Mouse (Mus musculus): Measurements from ENCODE around the gene Btf3. TPM values are rescaled to one million over a fixed set of nuclear protein-coding genes. Genes with fewer than 3 reads are reported as not detected.

Btf3 gene
- polyA plus RNA-seq, 1 experiment from 2014 or later: 811 TPM

DNA sequence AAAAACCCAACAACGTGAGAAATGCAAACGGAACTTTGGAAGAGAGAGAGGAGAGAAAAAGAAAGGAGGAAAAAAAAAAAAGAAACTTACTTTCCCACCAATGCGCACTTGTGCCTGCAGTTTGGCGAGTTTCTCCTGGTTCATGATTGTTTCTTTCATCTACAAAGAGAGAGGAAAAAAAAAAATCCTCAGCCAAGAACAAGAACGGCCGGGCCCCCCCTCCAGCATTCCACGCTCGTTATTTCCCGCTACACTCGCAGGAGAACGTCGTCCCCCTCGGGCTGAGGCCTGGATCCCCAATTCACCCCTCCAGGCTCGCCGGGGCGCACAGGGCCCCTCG is 696 bp downstream of the Btf3 start:
- no peaks in the 10 kb centered on the region for H3K9me3 ChIP-seq (ENCODE audit: control insufficient read depth, low read length)
- H3K27ac ChIP-seq (ENCODE audit: low read depth, low read length): peak overlapping the region; percentile 91
- H3K4me2 ChIP-seq (replicated peaks; ENCODE audit: low read depth, low read length): peak overlapping the region; percentile 65
- peaks cover 14% of the 10 kb centered on the region for H3K4me1 ChIP-seq (ENCODE audit: control insufficient read depth, insufficient read depth, low read length)
- peaks cover 34% of the 10 kb centered on the region for H3K36me3 ChIP-seq (ENCODE audit: control insufficient read depth, insufficient read depth, low read length)
- H3K9ac ChIP-seq (ENCODE audit: low read depth, low read length): peak overlapping the region; percentile 100
- no peaks in the 10 kb centered on the region for H3K27me3 ChIP-seq (ENCODE audit: control insufficient read depth, insufficient read depth, low read length)
- WGBS: 1% methylated on average over 16 of the region's 17 CpGs
- peak overlapping the region; percentile 99 for H3K4me3 ChIP-seq (ENCODE audit: low read length)
- no peak for ATAC-seq (ENCODE audit: low FRiP score, low TSS enrichment)

DNA sequence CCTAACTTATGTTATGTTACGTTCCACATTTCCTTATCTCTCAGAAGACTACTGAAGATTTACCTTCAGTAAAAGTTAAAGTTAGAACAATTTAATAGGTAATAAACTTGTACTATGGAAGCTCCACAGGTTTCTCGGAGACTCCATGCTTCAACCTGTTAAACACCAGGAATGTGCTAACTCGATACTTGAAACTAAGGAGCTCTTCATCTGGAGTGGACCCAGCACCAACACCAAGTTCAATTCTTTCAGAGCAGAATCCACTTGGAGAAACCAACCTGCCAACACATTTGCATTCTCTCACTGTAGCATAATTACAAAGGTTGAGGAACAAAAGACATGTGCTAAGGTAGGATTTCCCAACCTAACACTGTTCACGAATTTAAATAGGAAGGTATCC is 1.7 kb downstream of the Btf3 start:
- H3K9ac ChIP-seq (ENCODE audit: low read depth, low read length): peak overlapping the region; percentile 100; the same call in 1 of the 2 replicates

GRCm38 (mm10) chr13:98313631-98314030 is 3.2 kb downstream of the Btf3 start:
- peaks cover 58% of the 10 kb centered on the region for H3K36me3 ChIP-seq (ENCODE audit: control insufficient read depth, insufficient read depth, low read length)
- no peak overlapping the region for H3K9ac ChIP-seq (ENCODE audit: low read depth, low read length)
- peaks cover 14% of the 10 kb centered on the region for H3K4me1 ChIP-seq (ENCODE audit: control insufficient read depth, insufficient read depth, low read length)
- H3K9me3 ChIP-seq (ENCODE audit: control insufficient read depth, low read length): no peaks in the 10 kb centered on the region
- H3K4me3 ChIP-seq (ENCODE audit: low read length): no peak overlapping the region
- H3K27ac ChIP-seq (ENCODE audit: low read depth, low read length): no peak overlapping the region
- ATAC-seq (ENCODE audit: low FRiP score, low TSS enrichment): no peak
- no peaks in the 10 kb centered on the region for H3K27me3 ChIP-seq (ENCODE audit: control insufficient read depth, insufficient read depth, low read length)
- H3K4me2 ChIP-seq (replicated peaks; ENCODE audit: low read depth, low read length): no peak overlapping the region
- WGBS: 81% methylated on average over 7 of the region's 7 CpGs

More for the DNA sequence above, 1.7 kb downstream of the Btf3 start:
- Histone ChIP-seq H3K4me2 (replicated peaks; ENCODE audit: low read depth, low read length) (peak overlapping the region; percentile 65), H3K27ac (ENCODE audit: low read depth, low read length) (no peak overlapping the region), H3K36me3 (ENCODE audit: control insufficient read depth, insufficient read depth, low read length) (peaks cover 44% of the 10 kb centered on the region), H3K9me3 (ENCODE audit: control insufficient read depth, low read length) (no peaks in the 10 kb centered on the region), H3K27me3 (ENCODE audit: control insufficient read depth, insufficient read depth, low read length) (no peaks in the 10 kb centered on the region), H3K4me1 (ENCODE audit: control insufficient read depth, insufficient read depth, low read length) (peaks cover 14% of the 10 kb centered on the region), H3K4me3 (ENCODE audit: low read length) (peak overlapping the region; percentile 99)
- ATAC-seq (ENCODE audit: low FRiP score, low TSS enrichment): no peak
- 52% methylated on average over 4 of the region's 4 CpGs for WGBS

DNA sequence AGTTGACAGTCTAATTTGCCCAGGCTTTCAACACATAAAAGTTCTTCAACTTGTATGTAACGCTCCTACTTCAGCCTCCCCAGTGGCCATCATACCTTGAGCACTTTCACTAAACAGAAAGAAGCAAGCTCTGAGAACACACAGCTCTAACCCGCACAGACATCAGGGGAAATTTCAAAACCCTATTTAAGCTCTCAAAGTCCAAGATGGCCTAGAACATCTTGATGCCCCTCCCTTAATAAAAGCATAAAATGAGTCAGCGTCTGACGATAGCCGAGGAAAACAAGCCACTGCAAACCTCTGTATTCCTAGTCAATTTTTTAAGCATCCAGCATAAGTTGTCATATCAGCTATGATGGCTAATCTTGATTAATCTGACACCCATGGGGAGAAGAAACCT is 5.2 kb downstream of the Btf3 start:
- H3K36me3 ChIP-seq (ENCODE audit: control insufficient read depth, insufficient read depth, low read length): peaks cover 69% of the 10 kb centered on the region
- no peak overlapping the region for H3K9ac ChIP-seq (ENCODE audit: low read depth, low read length)
- H3K4me3 ChIP-seq (ENCODE audit: low read length): no peak overlapping the region
- 96% methylated on average over 5 of the region's 5 CpGs for WGBS
- H3K27ac ChIP-seq (ENCODE audit: low read depth, low read length): no peak overlapping the region
- no peaks in the 10 kb centered on the region for H3K9me3 ChIP-seq (ENCODE audit: control insufficient read depth, low read length)
- H3K4me2 ChIP-seq (replicated peaks; ENCODE audit: low read depth, low read length): no peak overlapping the region
- H3K27me3 ChIP-seq (ENCODE audit: control insufficient read depth, insufficient read depth, low read length): no peaks in the 10 kb centered on the region
- H3K4me1 ChIP-seq (ENCODE audit: control insufficient read depth, insufficient read depth, low read length): peaks cover 14% of the 10 kb centered on the region
- no peak for ATAC-seq (ENCODE audit: low FRiP score, low TSS enrichment)

- Histone ChIP-seq H3K9ac (ENCODE audit: low read depth, low read length) (no peak overlapping the region), H3K4me3 (ENCODE audit: low read length) (no peak overlapping the region), H3K9me3 (ENCODE audit: control insufficient read depth, low read length) (no peaks in the 10 kb centered on the region), H3K4me2 (replicated peaks; ENCODE audit: low read depth, low read length) (no peak overlapping the region), H3K27ac (ENCODE audit: low read depth, low read length) (no peak overlapping the region), H3K36me3 (ENCODE audit: control insufficient read depth, insufficient read depth, low read length) (peaks cover 59% of the 10 kb centered on the region), H3K4me1 (ENCODE audit: control insufficient read depth, insufficient read depth, low read length) (no peaks in the 10 kb centered on the region), H3K27me3 (ENCODE audit: control insufficient read depth, insufficient read depth, low read length) (no peaks in the 10 kb centered on the region)
- WGBS: 84% methylated on average over 4 of the region's 4 CpGs
- ATAC-seq (ENCODE audit: low FRiP score, low TSS enrichment): no peak
These were observed 8.1 kb downstream of the Btf3 start for GRCm38 (mm10) chr13:98308724-98309123.

DNA sequence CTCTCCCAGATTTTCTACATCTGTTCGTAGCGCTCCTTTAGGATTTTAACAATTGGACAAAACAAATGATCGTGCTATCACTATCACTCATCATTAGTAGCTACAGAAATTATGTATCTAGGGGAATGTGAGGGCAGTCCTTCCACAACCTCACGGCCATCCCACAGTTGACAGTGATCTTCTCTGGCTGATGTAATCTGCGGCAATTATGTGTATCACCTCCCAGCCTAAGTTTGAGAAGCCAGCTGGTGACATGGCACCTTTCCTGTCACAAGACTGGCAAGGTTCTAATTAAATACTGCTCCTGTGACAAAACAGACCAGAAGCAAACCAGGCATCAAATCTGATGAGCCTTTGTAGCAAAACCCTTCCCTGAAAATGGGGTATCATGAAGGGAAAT is 8.8 kb downstream of the Btf3 start:
- no peak for ATAC-seq (ENCODE audit: low FRiP score, low TSS enrichment)
- Histone ChIP-seq H3K27ac (ENCODE audit: low read depth, low read length) (no peak overlapping the region), H3K9ac (ENCODE audit: low read depth, low read length) (no peak overlapping the region), H3K4me2 (replicated peaks; ENCODE audit: low read depth, low read length) (no peak overlapping the region), H3K4me1 (ENCODE audit: control insufficient read depth, insufficient read depth, low read length) (no peaks in the 10 kb centered on the region), H3K9me3 (ENCODE audit: control insufficient read depth, low read length) (no peaks in the 10 kb centered on the region), H3K4me3 (ENCODE audit: low read length) (no peak overlapping the region), H3K36me3 (ENCODE audit: control insufficient read depth, insufficient read depth, low read length) (peaks cover 52% of the 10 kb centered on the region), H3K27me3 (ENCODE audit: control insufficient read depth, insufficient read depth, low read length) (no peaks in the 10 kb centered on the region)
- 82% methylated on average over 5 of the region's 5 CpGs for WGBS

DNA sequence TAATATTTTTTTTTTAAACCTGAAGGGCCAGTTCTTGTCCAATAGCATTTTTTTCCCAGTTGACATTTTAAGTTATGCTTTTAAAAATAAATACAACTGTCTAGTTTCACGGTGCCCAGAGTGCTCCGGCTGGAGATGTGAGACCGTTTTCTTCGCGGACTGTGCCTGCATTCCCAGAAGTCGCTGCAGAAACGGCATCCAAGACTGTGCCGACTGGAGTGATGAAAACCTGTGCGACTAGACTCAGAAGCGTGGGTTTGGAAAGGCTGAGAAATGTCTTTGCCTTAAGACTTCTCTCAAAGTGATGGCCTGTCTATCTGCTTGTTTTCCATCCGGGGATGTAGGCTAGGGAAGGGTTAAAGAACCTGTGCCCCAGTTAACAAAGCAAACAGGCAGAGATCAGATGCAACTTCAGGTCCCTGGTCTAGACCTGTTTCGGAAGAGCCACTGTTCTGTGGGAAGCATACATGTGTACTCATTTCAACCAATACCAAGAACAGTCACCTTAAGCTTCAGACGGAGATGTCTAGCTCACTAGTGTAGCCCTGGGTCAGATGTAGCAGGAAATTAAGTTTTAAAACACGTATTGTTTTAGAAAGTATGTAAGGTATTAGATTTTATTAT is 9.8 kb downstream of the Btf3 start:
- 45% methylated on average over 14 of the region's 14 CpGs for WGBS

DNA sequence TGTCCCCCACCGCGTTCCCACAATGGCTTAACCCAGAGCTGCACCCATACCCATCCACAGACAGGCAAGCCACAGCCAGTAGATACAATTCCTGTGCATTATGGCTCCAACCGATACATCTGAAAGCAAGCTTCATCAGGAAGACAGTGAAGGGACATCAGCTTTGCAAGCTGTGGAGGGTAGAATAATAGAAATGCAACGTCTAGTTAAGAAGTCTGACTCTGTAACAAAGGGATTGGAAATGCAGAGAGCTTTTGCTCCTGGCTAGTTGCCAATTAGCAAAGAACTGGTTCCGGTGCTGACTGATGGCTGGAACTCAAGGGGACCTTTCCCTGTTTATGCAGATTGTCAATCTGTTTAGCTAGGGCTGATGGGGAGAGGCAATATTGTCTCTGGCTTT is 10.4 kb downstream of the Btf3 start:
- no peak overlapping the region for H3K4me3 ChIP-seq (ENCODE audit: low read length)
- H3K27ac ChIP-seq (ENCODE audit: low read depth, low read length): no peak overlapping the region
- no peaks in the 10 kb centered on the region for H3K9me3 ChIP-seq (ENCODE audit: control insufficient read depth, low read length)
- H3K36me3 ChIP-seq (ENCODE audit: control insufficient read depth, insufficient read depth, low read length): peaks cover 37% of the 10 kb centered on the region
- 49% methylated on average over 5 of the region's 5 CpGs for WGBS
- H3K27me3 ChIP-seq (ENCODE audit: control insufficient read depth, insufficient read depth, low read length): no peaks in the 10 kb centered on the region
- no peak for ATAC-seq (ENCODE audit: low FRiP score, low TSS enrichment)
- no peaks in the 10 kb centered on the region for H3K4me1 ChIP-seq (ENCODE audit: control insufficient read depth, insufficient read depth, low read length)
- H3K4me2 ChIP-seq (replicated peaks; ENCODE audit: low read depth, low read length): no peak overlapping the region
- H3K9ac ChIP-seq (ENCODE audit: low read depth, low read length): no peak overlapping the region

More for the DNA sequence above, 9.8 kb downstream of the Btf3 start:
- no peaks in the 10 kb centered on the region for H3K9me3 ChIP-seq (ENCODE audit: control insufficient read depth, low read length)
- H3K4me1 ChIP-seq (ENCODE audit: control insufficient read depth, insufficient read depth, low read length): no peaks in the 10 kb centered on the region
- no peak overlapping the region for H3K4me3 ChIP-seq (ENCODE audit: low read length)
- ATAC-seq (ENCODE audit: low FRiP score, low TSS enrichment): no peak
- peaks cover 43% of the 10 kb centered on the region for H3K36me3 ChIP-seq (ENCODE audit: control insufficient read depth, insufficient read depth, low read length)
- H3K9ac ChIP-seq (ENCODE audit: low read depth, low read length): no peak overlapping the region
- H3K27me3 ChIP-seq (ENCODE audit: control insufficient read depth, insufficient read depth, low read length): no peaks in the 10 kb centered on the region
- H3K4me2 ChIP-seq (replicated peaks; ENCODE audit: low read depth, low read length): no peak overlapping the region
- H3K27ac ChIP-seq (ENCODE audit: low read depth, low read length): no peak overlapping the region

- Histone ChIP-seq H3K4me3 (ENCODE audit: low read length) (no peak overlapping the region), H3K27me3 (ENCODE audit: control insufficient read depth, insufficient read depth, low read length) (no peaks in the 10 kb centered on the region), H3K36me3 (ENCODE audit: control insufficient read depth, insufficient read depth, low read length) (peaks cover 27% of the 10 kb centered on the region), H3K4me2 (replicated peaks; ENCODE audit: low read depth, low read length) (no peak overlapping the region), H3K9me3 (ENCODE audit: control insufficient read depth, low read length) (no peaks in the 10 kb centered on the region), H3K4me1 (ENCODE audit: control insufficient read depth, insufficient read depth, low read length) (no peaks in the 10 kb centered on the region), H3K9ac (ENCODE audit: low read depth, low read length) (no peak overlapping the region), H3K27ac (ENCODE audit: low read depth, low read length) (no peak overlapping the region)
- WGBS: 94% methylated on average over 9 of the region's 9 CpGs
- ATAC-seq (ENCODE audit: low FRiP score, low TSS enrichment): no peak
These were observed 11.5 kb downstream of the Btf3 start for GRCm38 (mm10) chr13:98305257-98305656.

Measured in kidney, embryonic 14.5 days (tissue).